Mouse (Mus musculus): ENCODE measurements around the gene Arid5a.

DNA sequence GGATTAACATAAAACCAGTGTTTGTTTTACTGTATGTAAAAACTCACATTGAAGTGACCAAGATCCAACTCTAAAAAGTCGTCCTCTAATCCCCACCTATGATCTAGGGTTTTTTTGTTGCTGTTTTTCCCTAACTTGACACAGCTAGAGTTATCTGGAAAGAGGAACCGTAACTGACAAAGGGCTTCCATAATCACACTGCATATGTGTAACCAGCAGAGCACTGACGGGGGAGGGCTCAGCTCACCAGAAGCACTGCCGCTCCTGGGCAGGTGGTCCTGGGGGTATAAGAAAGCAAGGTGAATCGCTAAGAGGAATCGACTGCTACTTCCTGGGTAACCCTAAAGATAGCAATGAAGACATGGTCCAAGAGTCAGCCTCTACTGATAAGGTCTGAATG lies 35.0 kb downstream of the Arid5a start:
- TF ChIP-seq CTCF (conservative IDR thresholded peaks at IDR 0.05; ENCODE audit: insufficient read depth, insufficient read length, low read depth, low read length) (no peak), POLR2A (IDR thresholded peaks at IDR 0.05; ENCODE audit: low read depth, low read length) (no peak)

Data from kidney, adult 2 months (tissue).